Mouse (Mus musculus): ENCODE data around the gene Slc38a8. TPM values are rescaled to one million over a fixed set of nuclear protein-coding genes. Genes with fewer than 3 reads are reported as not detected.

Gene Slc38a8
- polyA plus RNA-seq, 1 experiment from 2014 or later = not detected

DNA sequence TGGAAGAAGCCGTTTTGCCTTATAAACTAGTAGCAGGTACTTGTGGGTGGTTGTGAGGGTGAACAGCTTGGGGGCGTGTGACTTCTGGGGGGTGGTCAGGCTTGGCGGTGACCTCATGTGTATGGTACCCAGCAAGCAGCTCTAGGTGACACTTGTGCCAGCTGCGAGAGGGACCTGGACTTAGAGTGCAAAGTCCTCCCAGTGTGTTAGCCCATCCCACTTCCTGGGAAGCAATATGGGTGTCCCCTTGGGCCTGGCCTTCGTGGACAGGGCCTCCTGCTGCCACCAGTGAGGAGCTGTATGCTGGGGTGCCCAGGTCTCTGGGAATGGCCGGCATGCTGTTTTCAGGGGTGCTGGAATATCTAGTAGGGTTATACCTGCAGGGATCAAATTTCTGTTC is 62.6 kb downstream of the Slc38a8 start:
- no peak overlapping the region for H3K9ac ChIP-seq
- H3K4me3 ChIP-seq = no peak overlapping the region
- peaks cover 34% of the 10 kb centered on the region for H3K27me3 ChIP-seq (replicated peaks)
- no peaks in the 10 kb centered on the region for H3K36me3 ChIP-seq
- ATAC-seq (ENCODE audit: insufficient number of reproducible peaks, low FRiP score) = no peak
- H3K27ac ChIP-seq (ENCODE audit: poor library complexity, severe bottlenecking) = no peak overlapping the region
- peaks cover 24% of the 10 kb centered on the region for H3K4me1 ChIP-seq (replicated peaks)
- no peak overlapping the region for H3K4me2 ChIP-seq
- 82% methylated on average over 6 of the region's 6 CpGs for WGBS
- H3K9me3 ChIP-seq (replicated peaks) = no peaks in the 10 kb centered on the region

DNA sequence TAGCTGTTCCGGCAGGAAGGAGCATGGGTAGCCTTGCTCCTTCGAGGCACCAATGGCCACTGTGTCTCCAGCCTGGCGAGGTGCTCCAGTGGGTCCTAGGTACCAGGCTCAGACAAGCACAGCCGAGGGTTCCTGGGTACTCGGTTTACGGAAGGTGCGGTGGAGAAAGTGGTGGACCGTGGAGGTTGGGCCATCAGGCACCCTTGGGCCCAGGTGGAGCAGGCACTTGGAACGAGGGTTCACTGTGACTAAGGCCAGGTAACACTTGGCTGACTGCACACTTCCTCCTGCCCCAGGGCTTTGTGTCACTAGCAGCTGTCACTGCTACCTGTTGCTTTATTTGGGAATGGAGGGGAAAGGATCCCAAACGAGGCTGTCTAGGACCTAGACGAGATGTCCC is 64.0 kb downstream of the Slc38a8 start:
- Histone ChIP-seq H3K4me3 (no peak overlapping the region), H3K4me1 (replicated peaks) (peaks cover 24% of the 10 kb centered on the region), H3K9ac (no peak overlapping the region), H3K4me2 (no peak overlapping the region; the same call in 1 of the 2 replicates), H3K27ac (ENCODE audit: poor library complexity, severe bottlenecking) (no peak overlapping the region), H3K27me3 (replicated peaks) (peaks cover 26% of the 10 kb centered on the region), H3K9me3 (replicated peaks) (no peaks in the 10 kb centered on the region), H3K36me3 (no peaks in the 10 kb centered on the region)
- ATAC-seq (ENCODE audit: insufficient number of reproducible peaks, low FRiP score) = no peak
- 66% methylated on average over 11 of the region's 11 CpGs for WGBS

DNA sequence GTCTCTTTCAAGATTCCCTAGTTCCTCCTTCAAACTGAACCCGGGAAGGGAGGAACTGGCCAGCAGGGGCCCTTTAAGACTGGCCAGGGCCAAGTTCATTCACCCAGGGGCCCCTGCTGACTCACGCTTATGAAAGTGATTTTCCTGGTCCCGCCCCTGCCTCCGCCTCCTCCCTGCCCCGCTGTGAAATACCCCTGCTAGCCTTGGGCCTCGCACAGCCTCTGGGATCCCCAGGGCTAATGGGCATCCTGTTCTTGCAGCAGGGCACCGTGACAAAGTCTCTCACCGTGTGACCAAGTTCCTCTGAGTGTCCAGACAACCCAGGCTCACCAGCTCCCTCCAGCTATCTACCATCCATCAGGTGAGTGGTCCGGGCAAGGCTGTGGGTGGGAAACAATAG is 64.6 kb downstream of the Slc38a8 start:
- 15% methylated on average over 9 of the region's 9 CpGs for WGBS
- Histone ChIP-seq H3K27me3 (replicated peaks) (peaks cover 21% of the 10 kb centered on the region), H3K9ac (no peak overlapping the region; the same call in 1 of the 2 replicates), H3K9me3 (replicated peaks) (no peaks in the 10 kb centered on the region), H3K4me3 (no peak overlapping the region), H3K4me1 (replicated peaks) (peaks cover 24% of the 10 kb centered on the region), H3K4me2 (peak overlapping the region; percentile 33), H3K36me3 (no peaks in the 10 kb centered on the region), H3K27ac (ENCODE audit: poor library complexity, severe bottlenecking) (no peak overlapping the region)
- no peak for ATAC-seq (ENCODE audit: insufficient number of reproducible peaks, low FRiP score)

DNA sequence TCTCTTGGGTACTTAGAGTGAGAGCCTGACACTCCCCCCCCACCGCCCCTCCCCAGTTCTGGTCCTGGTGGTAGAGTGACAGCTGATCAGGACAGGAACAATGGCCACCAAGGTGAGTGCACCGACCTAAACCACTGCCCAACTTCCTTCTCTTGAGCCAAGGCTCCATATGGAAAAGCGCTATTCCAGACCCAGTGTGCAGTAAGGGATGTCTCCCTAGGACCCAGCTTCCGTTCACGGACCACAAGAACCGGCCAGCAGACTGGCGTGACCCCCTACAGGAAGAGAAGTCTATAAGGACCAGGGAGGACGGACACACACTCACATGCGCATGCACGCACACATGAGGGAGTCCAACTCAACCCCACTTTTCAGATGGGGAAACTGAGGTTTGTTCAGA is 65.2 kb downstream of the Slc38a8 start:
- H3K4me2 ChIP-seq = no peak overlapping the region
- H3K36me3 ChIP-seq = no peaks in the 10 kb centered on the region

DNA sequence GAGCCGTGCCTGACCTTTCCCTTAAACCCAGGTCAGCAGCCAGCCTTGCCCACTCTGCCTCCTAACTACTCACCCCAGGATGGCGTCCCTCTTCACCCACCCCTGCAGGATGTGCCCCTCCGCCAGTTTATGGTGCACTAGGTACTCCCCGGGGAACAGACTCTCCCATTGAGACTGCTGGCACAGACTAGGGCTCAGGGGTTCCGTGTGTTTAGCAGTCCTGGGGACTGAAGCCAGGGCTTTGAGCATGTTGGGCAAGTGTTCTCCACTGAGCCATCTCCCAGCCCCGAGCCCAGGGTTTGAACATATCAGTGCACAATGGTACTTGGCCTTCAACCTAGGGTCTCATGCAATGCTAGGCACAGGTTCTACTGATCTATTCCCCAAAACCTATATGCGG is 66.0 kb downstream of the Slc38a8 start:
- H3K9ac ChIP-seq = no peak overlapping the region
- WGBS = 79% methylated on average over 7 of the region's 7 CpGs
- H3K4me2 ChIP-seq = no peak overlapping the region
- H3K36me3 ChIP-seq = no peaks in the 10 kb centered on the region
- H3K9me3 ChIP-seq (replicated peaks) = no peaks in the 10 kb centered on the region
- H3K27ac ChIP-seq (ENCODE audit: poor library complexity, severe bottlenecking) = no peak overlapping the region
- H3K4me1 ChIP-seq (replicated peaks) = peaks cover 18% of the 10 kb centered on the region
- no peak for ATAC-seq (ENCODE audit: insufficient number of reproducible peaks, low FRiP score)
- peaks cover 10% of the 10 kb centered on the region; the same call in 1 of the 2 replicates for H3K27me3 ChIP-seq (replicated peaks)
- no peak overlapping the region for H3K4me3 ChIP-seq

More for the DNA sequence above, 65.2 kb downstream of the Slc38a8 start:
- peaks cover 24% of the 10 kb centered on the region for H3K4me1 ChIP-seq (replicated peaks)
- ATAC-seq (ENCODE audit: insufficient number of reproducible peaks, low FRiP score) = no peak
- peaks cover 15% of the 10 kb centered on the region for H3K27me3 ChIP-seq (replicated peaks)
- no peak overlapping the region for H3K4me3 ChIP-seq
- H3K9ac ChIP-seq = no peak overlapping the region
- 85% methylated on average over 10 of the region's 10 CpGs for WGBS
- H3K27ac ChIP-seq (ENCODE audit: poor library complexity, severe bottlenecking) = no peak overlapping the region
- no peaks in the 10 kb centered on the region for H3K9me3 ChIP-seq (replicated peaks)

DNA sequence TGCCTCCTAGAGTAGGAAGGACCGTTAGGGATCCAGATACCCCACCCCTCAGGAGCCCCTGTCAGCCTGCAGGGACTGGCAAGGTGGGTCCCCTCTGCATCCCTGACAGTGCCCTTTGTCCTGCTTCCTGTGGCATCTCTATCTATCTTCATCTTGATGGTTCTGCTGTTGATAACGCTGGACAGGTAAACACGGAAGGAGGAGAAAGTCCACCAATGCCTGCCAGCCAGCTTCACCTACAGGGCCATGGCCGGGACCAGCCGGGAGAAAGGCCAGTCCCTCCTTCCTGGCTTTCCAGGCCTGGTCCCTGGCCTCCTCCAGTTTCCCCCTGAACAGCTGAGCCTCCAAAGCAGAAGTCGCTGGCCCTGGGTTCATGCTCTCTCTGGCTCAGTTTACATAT is 66.9 kb downstream of the Slc38a8 start:
- H3K27me3 ChIP-seq (replicated peaks) = peaks cover 10% of the 10 kb centered on the region; the same call in 1 of the 2 replicates
- no peak overlapping the region for H3K9ac ChIP-seq
- ATAC-seq (ENCODE audit: insufficient number of reproducible peaks, low FRiP score) = no peak
- no peaks in the 10 kb centered on the region for H3K36me3 ChIP-seq
- no peak overlapping the region for H3K27ac ChIP-seq (ENCODE audit: poor library complexity, severe bottlenecking)
- WGBS = 71% methylated on average over 6 of the region's 6 CpGs
- H3K4me2 ChIP-seq = no peak overlapping the region
- H3K9me3 ChIP-seq (replicated peaks) = no peaks in the 10 kb centered on the region
- peaks cover 13% of the 10 kb centered on the region for H3K4me1 ChIP-seq (replicated peaks)
- H3K4me3 ChIP-seq = no peak overlapping the region

DNA sequence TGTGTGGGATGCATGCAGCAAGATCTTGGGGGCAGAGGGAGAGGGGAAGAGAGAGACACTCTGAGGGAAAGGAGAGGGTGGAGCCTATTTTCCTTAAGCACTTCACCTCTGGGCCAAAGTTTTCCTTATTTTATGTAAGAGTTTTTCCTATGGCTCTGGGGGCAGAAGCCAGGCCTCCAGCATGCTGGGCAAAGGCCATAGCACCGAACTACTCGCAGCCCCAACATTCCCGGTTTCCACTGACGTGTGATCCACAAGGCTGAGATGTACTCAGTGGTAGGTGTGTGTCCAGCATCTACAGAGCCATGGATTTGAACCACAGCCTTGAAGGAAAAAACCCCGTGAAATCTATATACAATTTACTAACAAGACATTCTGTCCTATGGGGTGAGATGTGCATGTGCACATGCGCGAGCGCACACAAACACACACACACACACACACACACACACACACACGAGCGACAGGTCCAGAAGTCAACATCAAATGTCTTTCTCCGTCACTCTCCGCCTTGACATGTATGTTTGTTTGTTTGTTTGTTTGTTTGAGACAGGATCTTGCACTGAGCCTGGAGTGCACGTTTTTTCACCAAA is 67.8 kb downstream of the Slc38a8 start, which contains the start of gene Osgin1:
TSS of gene Osgin1 (plus strand) at position 543 of the 593 bp plus-strand sequence.
- WGBS = 87% methylated on average over 13 of the region's 13 CpGs
- H3K4me3 ChIP-seq = no peak within 1 kb of the TSS
- H3K36me3 ChIP-seq = no peaks in the 10 kb centered on the region
- no peak within 1 kb of the TSS for H3K27ac ChIP-seq (ENCODE audit: poor library complexity, severe bottlenecking)
- no peak within 1 kb of the TSS for H3K4me2 ChIP-seq
- no peaks in the 10 kb centered on the region for H3K9me3 ChIP-seq (replicated peaks)
- H3K27me3 ChIP-seq (replicated peaks) = peaks cover 3% of the 10 kb centered on the region; the same call in 1 of the 2 replicates
- ATAC-seq (ENCODE audit: insufficient number of reproducible peaks, low FRiP score) = no peak
- no peak within 1 kb of the TSS for H3K9ac ChIP-seq
- H3K4me1 ChIP-seq (replicated peaks) = peaks cover 22% of the 10 kb centered on the region

DNA sequence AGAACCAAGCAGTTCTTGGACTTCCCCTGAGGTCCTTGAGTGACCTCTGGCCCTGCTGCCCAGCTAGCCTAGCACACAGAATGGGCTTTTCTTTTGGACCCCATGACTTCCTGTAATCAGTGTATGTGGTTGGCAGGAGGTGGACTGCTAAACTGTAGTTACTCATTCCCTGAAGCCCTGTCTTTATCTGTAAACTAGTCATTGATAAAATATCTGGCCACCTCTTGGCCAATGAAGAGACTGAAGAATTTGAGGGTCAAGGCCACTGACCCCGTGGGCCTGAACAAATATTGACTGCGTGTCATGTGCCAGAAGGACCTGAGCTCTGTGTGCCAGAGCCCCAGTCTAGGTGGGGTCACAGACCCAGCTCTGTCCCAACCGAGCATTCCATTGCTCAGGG is 69.1 kb downstream of the Slc38a8 start:
- H3K9ac ChIP-seq = no peak overlapping the region
- no peak for ATAC-seq (ENCODE audit: insufficient number of reproducible peaks, low FRiP score)
- 40% methylated on average over 3 of the region's 3 CpGs for WGBS

DNA sequence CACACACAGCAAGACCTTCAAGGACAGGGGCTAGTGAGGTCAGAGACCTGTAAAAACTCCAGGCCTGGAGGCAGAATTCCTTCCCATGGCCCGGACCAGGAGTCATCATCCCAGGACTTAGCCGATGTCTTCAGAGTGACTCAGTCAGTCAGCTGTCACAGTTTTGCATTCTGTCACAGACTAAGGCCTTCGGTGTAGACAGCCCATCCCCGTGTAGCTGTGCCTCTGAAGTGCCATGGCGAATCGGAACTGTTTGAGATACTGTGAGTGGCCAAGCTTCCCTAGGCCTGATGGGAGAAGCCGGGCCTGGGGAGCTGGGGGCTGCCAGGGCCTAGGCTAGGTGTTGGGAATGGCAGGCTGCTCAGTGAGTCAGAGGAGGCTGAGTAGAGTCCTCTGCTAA is 70.8 kb downstream of the Slc38a8 start:
- no peaks in the 10 kb centered on the region for H3K9me3 ChIP-seq (replicated peaks)
- 67% methylated on average over 7 of the region's 7 CpGs for WGBS
- no peak overlapping the region for H3K4me2 ChIP-seq
- no peak overlapping the region for H3K9ac ChIP-seq
- no peak overlapping the region for H3K4me3 ChIP-seq
- no peaks in the 10 kb centered on the region for H3K36me3 ChIP-seq
- H3K27ac ChIP-seq (ENCODE audit: poor library complexity, severe bottlenecking) = no peak overlapping the region
- ATAC-seq (ENCODE audit: insufficient number of reproducible peaks, low FRiP score) = no peak
- H3K4me1 ChIP-seq (replicated peaks) = peaks cover 17% of the 10 kb centered on the region
- H3K27me3 ChIP-seq (replicated peaks) = peaks cover 3% of the 10 kb centered on the region; the same call in 1 of the 2 replicates

More for the DNA sequence above, 69.1 kb downstream of the Slc38a8 start:
- Histone ChIP-seq H3K4me3 (no peak overlapping the region), H3K9me3 (replicated peaks) (no peaks in the 10 kb centered on the region), H3K4me1 (replicated peaks) (peaks cover 21% of the 10 kb centered on the region), H3K36me3 (no peaks in the 10 kb centered on the region), H3K27ac (ENCODE audit: poor library complexity, severe bottlenecking) (no peak overlapping the region), H3K27me3 (replicated peaks) (peaks cover 3% of the 10 kb centered on the region; the same call in 1 of the 2 replicates), H3K4me2 (no peak overlapping the region)

DNA sequence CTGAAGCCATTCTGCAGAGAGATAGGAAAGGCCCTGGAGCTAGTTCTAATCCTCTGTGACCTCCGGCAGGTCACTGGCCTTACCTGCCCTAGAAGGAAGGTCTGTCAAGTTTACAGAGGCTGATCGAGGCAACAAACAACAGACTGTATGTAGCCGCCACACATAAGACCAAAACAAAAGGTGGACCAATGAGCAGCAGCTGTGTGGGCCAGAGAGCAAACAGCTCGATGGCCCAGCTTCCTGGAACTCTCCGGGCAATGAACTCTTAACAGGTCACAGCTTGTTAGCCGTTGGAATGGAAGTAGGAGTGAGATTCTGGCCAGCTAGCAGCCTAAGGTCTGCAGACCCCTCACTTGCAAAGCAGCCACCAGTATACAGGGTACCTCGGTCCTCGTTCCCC is 71.2 kb downstream of the Slc38a8 start:
- H3K27ac ChIP-seq (ENCODE audit: poor library complexity, severe bottlenecking) = no peak overlapping the region
- no peak overlapping the region for H3K9ac ChIP-seq
- no peaks in the 10 kb centered on the region for H3K9me3 ChIP-seq (replicated peaks)
- peaks cover 17% of the 10 kb centered on the region for H3K4me1 ChIP-seq (replicated peaks)
- peaks cover 3% of the 10 kb centered on the region; the same call in 1 of the 2 replicates for H3K27me3 ChIP-seq (replicated peaks)
- no peak for ATAC-seq (ENCODE audit: insufficient number of reproducible peaks, low FRiP score)
- H3K36me3 ChIP-seq = no peaks in the 10 kb centered on the region
- no peak overlapping the region for H3K4me3 ChIP-seq
- 69% methylated on average over 8 of the region's 8 CpGs for WGBS
- H3K4me2 ChIP-seq = no peak overlapping the region

Measured in heart, embryonic 12.5 days (tissue).